Mouse (Mus musculus) liver, postnatal 0 days (tissue): ENCODE measurements at regions not wholly inside any gene's neighbourhood (a gene's known extent, or its start where the extent isn't known, plus 50 kb on each side); places are given as distances from the start of the nearest gene placed in this dataset.
A peak's percentile ranks its signal among the peaks of the same experiment; 100 is the strongest.

ENCODE experiments used
- ATAC-seq: fragments of 200-750 bp; cut with Nextera tagmentation; 2 replicates; pipeline ENCODE4 v1.8.0; 2017; ENCODE audit warnings: mild to moderate bottlenecking, moderate library complexity
- DNase-seq: peaks from one replicate; pipeline ENCODE4 v3.0.0-alpha.2; 2016
- H3K27ac ChIP-seq: fragments of 300-500 bp; sonication (generic); 2 replicates; pipeline ENCODE4 v1.5.1; 2014; ENCODE audit warnings: antibody characterized with exemption, moderate library complexity, mild to moderate bottlenecking, low read depth
- H3K27me3 ChIP-seq: fragments of 300-500 bp; sonication (generic); 2 replicates; pipeline ENCODE4 v1.6.1; 2014; ENCODE audit warnings: low read length, control low read depth, mixed read lengths; ENCODE audit not compliant: insufficient read depth
- H3K36me3 ChIP-seq: fragments of 300-500 bp; sonication (generic); replicated peaks from 2 replicates; pipeline ENCODE4 v1.6.1; 2014; ENCODE audit warnings: mild to moderate bottlenecking, control low read depth, low read length, moderate library complexity, mixed read lengths; ENCODE audit not compliant: insufficient read depth
- H3K4me1 ChIP-seq: fragments of 300-500 bp; sonication (generic); 2 replicates; pipeline ENCODE4 v1.6.1; 2014; ENCODE audit warnings: antibody characterized with exemption, mild to moderate bottlenecking, control low read depth; ENCODE audit not compliant: insufficient read depth
- H3K4me2 ChIP-seq: fragments of 300-500 bp; sonication (generic); 2 replicates; pipeline ENCODE4 v1.6.1; 2014; ENCODE audit warnings: low read depth, mild to moderate bottlenecking, low read length, moderate library complexity, mixed read lengths
- H3K4me3 ChIP-seq: fragments of 300-500 bp; sonication (generic); 2 replicates; pipeline ENCODE4 v1.5.1; 2014; ENCODE audit warnings: low read depth, low read length
- H3K9ac ChIP-seq: fragments of 300-500 bp; sonication (generic); replicated peaks from 2 replicates; pipeline ENCODE4 v1.6.1; 2014; ENCODE audit warnings: mild to moderate bottlenecking, moderate library complexity
- H3K9me3 ChIP-seq: fragments of 300-500 bp; sonication (generic); 2 replicates; pipeline ENCODE4 v1.6.1; 2016; ENCODE audit warnings: mild to moderate bottlenecking, control low read depth, low read length, mixed read lengths
- CTCF ChIP-seq: sonication (generic); IDR thresholded peaks from 2 replicates; pipeline ENCODE4 v1.5.1; 2016; ENCODE audit warnings: antibody characterized with exemption, low read depth
- EP300 ChIP-seq: IDR thresholded peaks from 2 replicates; pipeline ENCODE4 v1.6.1; 2016; ENCODE audit warnings: antibody characterized with exemption, low read depth, mild to moderate bottlenecking
- WGBS: fragments of 180-500 bp; shearing (Covaris S2); extraction: QIAGEN DNeasy Blood & Tissue Kit; methylation state at CpG from one replicate; pipeline ENCODE4 v1.1.7; 2014; ENCODE audit not compliant: insufficient replicate concordance; 5-methylcytosine and 5-hydroxymethylcytosine counted together

DNA sequence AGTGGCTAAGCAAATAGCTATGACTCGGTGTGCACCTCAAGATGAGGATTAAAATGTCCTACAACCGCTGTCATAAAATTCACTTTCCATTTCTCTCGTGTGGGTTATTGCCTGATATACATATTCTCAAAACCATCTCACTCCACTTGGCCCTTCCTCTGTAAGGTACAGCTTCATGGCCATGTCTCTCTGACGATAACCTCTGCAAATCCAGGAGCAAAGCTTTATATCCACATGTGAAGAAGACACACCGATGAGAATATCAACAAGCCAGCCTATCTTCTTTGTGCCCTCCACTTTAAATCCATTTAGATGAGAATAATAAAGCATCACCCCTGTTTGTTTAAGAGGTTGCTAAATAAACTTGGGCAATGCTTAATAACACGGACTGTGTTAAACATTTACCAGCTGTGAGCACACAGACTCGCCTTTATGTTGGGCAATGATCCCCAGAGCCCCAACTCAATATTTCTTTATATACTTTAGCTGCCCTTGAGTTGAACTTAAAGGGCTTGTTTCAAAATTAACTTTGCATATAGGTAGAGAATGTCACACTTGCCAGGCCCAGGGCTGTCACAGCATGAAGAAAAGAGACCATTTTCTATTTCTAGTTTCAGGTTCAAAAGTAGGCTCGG is 161.2 kb upstream of the Ccdc122 start:
- TF ChIP-seq EP300 (no peak), CTCF (no peak)

GRCm38 (mm10) chr14:76874542-76875265 is 161.9 kb upstream of the Ccdc122 start:
- Histone ChIP-seq H3K9me3 (no peaks in the 10 kb centered on the region), H3K36me3 (no peaks in the 10 kb centered on the region), H3K4me1 (peaks cover 5% of the 10 kb centered on the region; the same call in 1 of the 2 replicates), H3K9ac (no peak overlapping the region), H3K27ac (peak overlapping the region; percentile 62), H3K4me2 (no peak overlapping the region), H3K27me3 (no peaks in the 10 kb centered on the region), H3K4me3 (no peak overlapping the region)
- 52% methylated on average over 8 of the region's 8 CpGs for WGBS
- DNase-seq (no peak), ATAC-seq (peak; percentile 79)
- TF ChIP-seq EP300 (no peak), CTCF (no peak)

More for the DNA sequence above, 161.2 kb upstream of the Ccdc122 start:
- peak overlapping the region; percentile 62 for H3K27ac ChIP-seq
- WGBS, result 44% methylated on average over 8 of the region's 8 CpGs
- peaks cover 5% of the 10 kb centered on the region; the same call in 1 of the 2 replicates for H3K4me1 ChIP-seq
- H3K36me3 ChIP-seq, result no peaks in the 10 kb centered on the region
- H3K4me3 ChIP-seq, result no peak overlapping the region
- ATAC-seq (peak; percentile 94), DNase-seq (no peak)
- no peaks in the 10 kb centered on the region for H3K27me3 ChIP-seq
- H3K9ac ChIP-seq, result no peak overlapping the region
- H3K9me3 ChIP-seq, result no peaks in the 10 kb centered on the region
- H3K4me2 ChIP-seq, result no peak overlapping the region

DNA sequence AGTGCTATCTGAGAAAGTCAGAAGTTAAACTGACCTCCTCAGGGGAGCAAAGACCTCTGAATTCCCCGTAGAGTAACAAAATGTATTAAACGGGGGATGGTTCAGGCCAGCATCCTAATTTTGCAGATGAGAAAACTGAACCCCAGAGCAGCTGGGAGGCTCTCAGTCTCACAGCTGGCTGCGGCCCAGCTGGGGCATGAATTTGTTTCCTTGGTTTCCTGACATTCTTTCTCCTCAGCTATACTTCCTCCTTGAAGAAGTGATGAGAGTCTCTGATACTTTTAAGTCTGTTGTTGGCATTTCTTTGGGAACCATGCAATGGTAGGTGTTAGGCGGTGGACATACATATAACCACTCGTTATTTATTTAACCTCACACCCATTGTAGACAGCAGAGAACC is 162.9 kb upstream of the Ccdc122 start:
- H3K36me3 ChIP-seq, result no peaks in the 10 kb centered on the region
- H3K9me3 ChIP-seq, result no peaks in the 10 kb centered on the region
- TF ChIP-seq CTCF (no peak), EP300 (no peak)
- 44% methylated on average over 5 of the region's 5 CpGs for WGBS
- H3K4me1 ChIP-seq, result peaks cover 5% of the 10 kb centered on the region; the same call in 1 of the 2 replicates
- no peak overlapping the region for H3K9ac ChIP-seq
- H3K27me3 ChIP-seq, result no peaks in the 10 kb centered on the region
- no peak for ATAC-seq
- H3K27ac ChIP-seq, result no peak overlapping the region
- no peak overlapping the region for H3K4me3 ChIP-seq
- DNase-seq, result no peak
- no peak overlapping the region for H3K4me2 ChIP-seq

DNA sequence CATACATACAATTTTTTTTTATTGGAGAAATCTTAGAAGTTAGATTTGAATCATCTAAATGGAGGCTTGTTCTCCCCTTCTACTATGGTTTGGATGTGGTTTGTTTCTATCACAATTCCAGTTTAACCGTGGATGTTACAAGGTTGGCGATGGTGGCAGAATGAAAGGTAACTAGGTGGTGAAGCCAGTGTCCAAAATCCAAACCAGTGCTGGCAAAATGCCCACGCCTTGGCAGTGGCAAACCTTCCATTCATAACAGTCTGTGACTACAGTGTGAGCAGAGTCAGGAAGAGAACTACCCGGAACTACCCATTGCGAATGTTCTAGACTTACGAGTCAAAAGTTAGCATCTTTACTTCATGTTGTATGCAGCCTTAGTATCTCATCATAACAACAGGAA is 163.6 kb upstream of the Ccdc122 start:
- TF ChIP-seq CTCF (no peak), EP300 (no peak)
- no peaks in the 10 kb centered on the region for H3K27me3 ChIP-seq
- no peak overlapping the region for H3K27ac ChIP-seq
- H3K4me2 ChIP-seq, result no peak overlapping the region
- 85% methylated on average over 6 of the region's 6 CpGs for WGBS
- H3K4me1 ChIP-seq, result peaks cover 5% of the 10 kb centered on the region; the same call in 1 of the 2 replicates
- DNase-seq (no peak), ATAC-seq (no peak)
- no peak overlapping the region for H3K9ac ChIP-seq
- H3K36me3 ChIP-seq, result no peaks in the 10 kb centered on the region
- no peak overlapping the region for H3K4me3 ChIP-seq
- no peaks in the 10 kb centered on the region for H3K9me3 ChIP-seq

GRCm38 (mm10) chr14:76872510-76872909 is 164.1 kb upstream of the Ccdc122 start:
- H3K27me3 ChIP-seq, result no peaks in the 10 kb centered on the region
- peaks cover 5% of the 10 kb centered on the region; the same call in 1 of the 2 replicates for H3K4me1 ChIP-seq
- H3K36me3 ChIP-seq, result no peaks in the 10 kb centered on the region
- DNase-seq, result no peak
- no peak overlapping the region for H3K4me3 ChIP-seq
- TF ChIP-seq EP300 (no peak), CTCF (no peak)
- no peak for ATAC-seq
- H3K9me3 ChIP-seq, result no peaks in the 10 kb centered on the region
- no peak overlapping the region for H3K4me2 ChIP-seq
- WGBS, result 87% methylated on average over 7 of the region's 7 CpGs
- no peak overlapping the region for H3K9ac ChIP-seq
- no peak overlapping the region for H3K27ac ChIP-seq

DNA sequence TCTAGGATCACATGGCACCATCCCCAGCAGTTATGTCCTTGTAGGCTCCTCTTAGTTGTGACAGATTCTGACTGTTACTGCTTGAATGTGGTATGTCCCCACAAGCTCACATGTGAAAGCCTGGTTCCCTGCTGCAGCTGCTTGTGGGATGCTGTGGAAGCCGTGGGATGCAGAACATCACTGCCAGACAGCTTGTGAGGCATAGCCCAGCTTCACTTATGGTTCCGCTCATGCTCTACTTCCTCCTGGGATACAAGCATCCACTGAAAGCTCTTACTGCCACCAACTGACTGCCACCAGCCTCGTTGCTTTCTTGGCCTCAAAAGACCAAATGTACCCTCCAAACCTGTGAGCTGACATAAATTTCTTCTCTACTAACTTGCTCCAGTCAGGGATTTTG is 167.7 kb upstream of the Ccdc122 start:
- TF ChIP-seq EP300 (no peak), CTCF (no peak)
- Histone ChIP-seq H3K27me3 (no peaks in the 10 kb centered on the region), H3K9me3 (no peaks in the 10 kb centered on the region), H3K4me1 (no peaks in the 10 kb centered on the region), H3K9ac (no peak overlapping the region), H3K4me3 (no peak overlapping the region), H3K36me3 (no peaks in the 10 kb centered on the region), H3K27ac (no peak overlapping the region), H3K4me2 (no peak overlapping the region)
- ATAC-seq (no peak), DNase-seq (no peak)
- 70% methylated on average over 3 of the region's 3 CpGs for WGBS
